Mouse (Mus musculus): Measurements from ENCODE around the gene Itgb1bp1.

Itgb1bp1 gene

DNA sequence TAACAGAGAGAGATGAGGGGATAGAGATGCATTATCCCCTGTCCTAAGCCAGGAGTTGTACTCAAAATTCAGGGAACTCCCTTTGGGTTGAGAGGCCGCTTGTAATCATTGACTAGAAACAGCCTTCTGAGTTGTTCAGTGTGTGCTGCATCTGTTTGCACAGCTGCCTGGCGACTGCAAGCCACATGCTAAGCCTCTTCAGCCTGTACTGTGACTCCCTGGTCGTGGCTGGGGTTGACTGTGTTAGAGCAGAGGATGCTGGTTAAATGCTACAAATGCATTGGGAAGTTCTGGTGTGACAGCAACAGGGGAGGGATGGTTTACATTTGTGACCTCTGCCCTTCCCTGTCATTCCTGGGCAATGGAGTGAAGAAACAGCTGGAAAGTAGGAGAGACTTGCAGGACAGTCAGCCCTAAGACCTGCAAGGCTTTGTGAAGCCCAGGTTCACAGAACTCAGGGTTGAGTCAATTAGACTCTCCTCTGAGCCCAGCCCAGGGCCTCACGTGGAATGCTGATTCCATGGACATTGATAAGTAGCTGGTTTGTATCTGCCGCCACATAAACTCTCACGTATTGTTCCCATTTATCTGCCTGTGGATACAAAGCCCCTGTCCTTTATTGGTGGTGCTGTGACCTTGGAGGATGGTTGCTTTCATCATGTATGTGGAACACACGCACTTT lies 38.2 kb downstream of the Itgb1bp1 start:
- in situ Hi-C loops (cut with MboI; ENCODE audit: low sequenced_read_pairs) = no loop called here

DNA sequence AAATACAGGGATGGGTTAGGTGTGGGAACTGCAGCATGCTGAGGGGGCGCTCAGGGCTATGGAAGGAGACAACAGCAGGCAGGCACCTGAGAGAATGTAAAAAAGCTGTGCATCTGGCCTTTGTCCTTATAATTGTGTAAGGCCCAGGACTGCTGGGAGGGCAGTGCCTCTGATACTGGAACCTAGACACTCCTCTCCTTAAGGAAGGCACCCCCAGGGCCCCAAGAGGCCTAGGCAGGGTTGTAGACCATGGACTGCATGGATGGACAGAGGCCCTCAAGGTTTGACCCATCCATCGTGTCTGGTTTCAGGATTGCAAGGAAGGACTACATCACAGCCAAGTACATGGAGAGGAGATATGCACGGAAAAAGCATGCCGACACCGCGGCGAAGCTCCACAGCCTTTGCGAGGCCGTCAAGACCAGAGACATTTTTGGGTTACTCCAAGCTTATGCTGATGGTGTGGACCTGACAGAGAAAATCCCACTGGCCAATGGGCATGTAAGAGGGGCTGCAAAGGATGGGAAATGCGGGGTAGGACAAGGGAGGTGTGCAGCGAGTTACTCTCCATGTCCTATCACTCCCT lies 41.6 kb downstream of the Itgb1bp1 start:
- in situ Hi-C loops (cut with MboI; ENCODE audit: low sequenced_read_pairs) = no loop called here

DNA sequence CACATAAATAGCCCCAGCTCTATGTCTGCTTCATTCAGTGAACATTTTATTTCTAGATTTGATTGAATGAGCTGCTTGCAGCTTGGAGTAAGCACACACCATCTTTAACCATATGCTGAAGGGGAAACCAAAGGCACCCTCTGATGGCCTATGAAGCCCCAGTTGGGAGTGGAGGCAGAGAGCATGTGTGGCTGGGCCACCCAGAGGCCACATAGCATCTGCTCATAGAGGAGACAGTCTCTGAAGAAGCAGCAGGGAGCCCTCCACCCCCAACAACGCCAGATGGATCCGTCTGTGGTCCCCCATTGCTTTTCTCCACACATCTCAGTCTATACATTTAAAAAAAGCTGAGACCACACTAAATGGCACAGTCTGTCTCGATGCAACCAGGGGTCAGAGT lies 44.1 kb downstream of the Itgb1bp1 start:
- in situ Hi-C loops (cut with MboI; ENCODE audit: low sequenced_read_pairs) = no loop called here

DNA sequence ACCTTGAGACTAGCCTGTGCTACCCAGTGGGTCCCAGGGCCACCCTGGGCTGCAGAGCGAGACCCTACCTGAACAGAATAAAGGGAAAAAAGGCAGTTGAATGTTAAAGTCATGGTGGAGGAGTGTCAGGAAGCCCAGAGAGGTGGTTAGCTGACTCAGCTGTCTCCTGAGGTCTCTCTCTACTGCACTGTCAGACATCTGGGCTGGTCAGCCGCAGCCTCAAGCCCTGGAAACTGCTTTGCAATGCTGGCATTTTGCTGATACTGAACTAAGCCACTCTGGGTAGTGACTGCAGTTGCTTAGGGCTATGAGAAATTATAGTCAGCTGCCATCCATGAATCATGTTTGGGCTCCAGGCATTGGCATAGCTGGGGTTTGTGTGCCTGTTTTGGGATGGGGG lies 51.5 kb downstream of the Itgb1bp1 start:
- in situ Hi-C loops (cut with MboI; ENCODE audit: low sequenced_read_pairs) = no loop called here

DNA sequence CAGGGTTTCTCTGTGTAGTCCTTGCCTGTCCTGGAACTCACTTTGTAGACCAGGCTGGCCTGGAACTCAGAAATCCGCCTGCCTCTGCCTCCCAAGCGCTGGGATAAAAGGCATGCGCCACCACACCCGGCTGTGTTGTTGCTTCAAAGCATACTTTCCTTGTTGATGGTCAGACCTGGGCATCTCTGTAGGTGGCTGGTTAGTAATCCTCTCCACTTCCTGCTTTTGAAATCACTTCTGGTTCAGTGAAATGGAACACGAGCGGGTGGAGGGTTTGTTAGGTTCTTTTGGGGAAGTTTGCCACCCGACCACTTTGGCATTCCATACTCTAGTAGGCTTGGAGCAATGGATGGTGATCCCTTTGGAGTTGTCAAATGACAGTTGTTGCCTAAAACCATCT lies 52.4 kb downstream of the Itgb1bp1 start:
- in situ Hi-C loops (cut with MboI; ENCODE audit: low sequenced_read_pairs) = no loop called here

DNA sequence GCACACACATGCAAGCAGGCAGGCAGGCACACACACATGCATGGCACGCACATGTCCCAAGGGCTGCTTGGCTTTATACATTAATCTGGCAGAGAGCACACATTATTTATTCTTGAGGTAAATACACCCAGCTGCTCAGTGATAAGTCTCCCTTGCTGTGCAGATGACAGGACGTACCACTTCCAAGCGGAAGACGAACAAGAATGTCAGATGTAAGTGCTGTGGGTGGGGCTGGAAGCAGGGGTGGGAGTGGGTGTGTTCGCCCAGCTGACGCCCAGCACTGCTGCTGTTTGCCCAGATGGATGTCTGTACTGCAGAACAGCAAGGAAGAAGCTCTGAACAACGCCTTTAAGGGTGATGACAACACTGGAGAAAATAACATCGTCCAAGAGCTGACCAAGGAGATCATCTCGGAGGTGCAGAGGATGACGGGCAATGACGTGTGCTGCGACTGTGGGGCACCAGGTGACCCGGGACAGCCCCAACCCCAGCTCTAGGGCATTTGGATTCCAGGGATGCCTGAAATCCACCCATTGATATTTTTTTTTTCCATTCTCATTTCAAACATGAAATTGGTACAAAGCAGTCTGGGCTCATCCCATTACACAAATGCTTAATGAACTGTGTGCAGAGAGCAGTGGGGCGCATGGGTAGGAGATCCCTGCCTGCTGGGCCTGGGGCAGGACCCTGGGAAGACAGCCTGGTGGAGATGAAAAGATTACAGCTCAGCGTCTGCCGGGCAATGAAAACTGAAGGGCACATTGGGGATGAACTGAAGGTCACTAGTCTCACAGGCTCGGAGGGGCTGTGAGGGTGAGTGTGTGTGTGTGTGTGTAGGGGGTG lies 56.8 kb downstream of the Itgb1bp1 start:
- in situ Hi-C loops (cut with MboI; ENCODE audit: low sequenced_read_pairs) = no loop called here

DNA sequence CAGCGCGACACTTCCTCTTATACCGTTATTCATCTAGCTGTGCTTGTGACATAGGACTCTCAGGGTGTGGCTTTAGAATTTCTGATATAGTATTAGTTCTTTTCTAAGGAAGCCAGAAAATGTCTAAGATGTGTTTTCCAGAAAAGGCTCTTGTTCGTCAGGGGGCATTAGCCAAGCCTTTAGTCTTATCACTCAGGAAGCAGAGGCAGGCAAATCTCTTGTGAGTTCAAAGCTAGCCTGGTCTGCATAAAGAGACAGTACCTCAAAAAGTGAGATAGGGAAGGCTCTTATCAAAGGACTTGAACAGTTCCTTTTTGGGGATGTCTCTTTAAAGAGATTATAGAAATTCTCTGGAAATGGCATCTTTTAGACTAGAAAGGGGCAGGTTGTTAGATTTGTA lies 57.4 kb downstream of the Itgb1bp1 start:
- in situ Hi-C loops (cut with MboI; ENCODE audit: low sequenced_read_pairs) = no loop called here

DNA sequence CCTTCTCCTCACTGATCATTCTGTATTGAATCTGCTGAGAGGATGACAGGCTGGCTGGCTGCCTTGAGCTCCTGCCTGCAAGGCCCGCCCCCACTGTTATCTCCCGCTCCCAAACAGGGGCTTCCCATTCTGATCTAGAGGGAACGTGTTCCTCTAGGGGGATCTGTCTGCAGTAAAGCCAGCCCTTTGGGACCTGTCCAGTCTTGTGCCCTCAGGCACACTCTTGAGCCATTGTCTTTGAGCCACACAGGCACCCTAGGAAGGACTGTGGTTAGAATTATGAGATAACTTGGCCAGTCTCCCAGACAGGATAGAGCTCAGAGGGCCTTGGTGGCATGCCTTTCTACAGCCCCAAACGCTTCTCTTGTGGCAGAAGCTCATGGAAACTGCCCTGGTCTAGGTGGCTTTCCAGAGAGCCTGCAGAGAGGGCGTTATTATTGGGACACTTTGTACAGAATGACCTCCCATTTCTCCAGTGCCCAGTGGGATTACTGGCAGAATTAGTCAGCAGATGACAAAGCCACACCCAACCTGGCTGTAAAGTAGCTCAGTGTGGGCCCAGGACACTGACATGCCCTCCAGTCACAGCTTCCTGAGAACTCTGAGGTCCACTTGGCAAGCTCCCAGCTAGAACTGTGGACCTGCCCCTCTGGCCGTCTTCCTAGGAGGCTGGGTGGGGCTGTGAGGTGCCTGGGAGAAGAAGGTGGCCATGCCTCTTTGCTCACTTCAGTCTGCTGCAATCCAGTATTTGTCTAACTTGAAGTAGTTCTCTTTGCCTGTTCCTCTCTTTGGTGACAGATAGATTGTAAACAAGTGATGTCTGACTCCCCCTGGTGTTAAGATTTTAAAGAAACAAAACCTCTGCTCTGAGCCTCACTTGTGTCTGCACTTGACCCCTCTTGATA lies 58.8 kb downstream of the Itgb1bp1 start:
- in situ Hi-C loops (cut with MboI; ENCODE audit: low sequenced_read_pairs) = no loop called here

DNA sequence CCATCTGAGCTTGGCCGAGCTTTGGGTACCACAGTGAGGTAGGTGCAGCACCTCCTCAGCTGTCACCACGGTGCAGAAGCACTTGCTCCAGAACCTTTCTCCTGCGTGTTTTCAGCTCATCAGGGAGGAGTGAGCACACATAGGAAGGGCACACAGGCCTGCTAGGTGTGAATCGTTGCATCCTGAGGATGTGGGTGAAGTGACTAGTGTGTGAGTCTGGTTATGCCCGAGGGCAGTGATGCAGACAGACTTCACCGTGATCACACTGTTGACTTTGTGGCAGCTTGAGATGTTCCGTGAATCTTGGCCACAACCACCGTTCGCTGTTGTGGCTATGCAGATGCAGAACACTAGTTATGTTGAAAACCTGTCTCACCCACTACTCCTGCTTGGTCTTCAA lies 59.8 kb downstream of the Itgb1bp1 start:
- in situ Hi-C loops (cut with MboI; ENCODE audit: low sequenced_read_pairs) = no loop called here

DNA sequence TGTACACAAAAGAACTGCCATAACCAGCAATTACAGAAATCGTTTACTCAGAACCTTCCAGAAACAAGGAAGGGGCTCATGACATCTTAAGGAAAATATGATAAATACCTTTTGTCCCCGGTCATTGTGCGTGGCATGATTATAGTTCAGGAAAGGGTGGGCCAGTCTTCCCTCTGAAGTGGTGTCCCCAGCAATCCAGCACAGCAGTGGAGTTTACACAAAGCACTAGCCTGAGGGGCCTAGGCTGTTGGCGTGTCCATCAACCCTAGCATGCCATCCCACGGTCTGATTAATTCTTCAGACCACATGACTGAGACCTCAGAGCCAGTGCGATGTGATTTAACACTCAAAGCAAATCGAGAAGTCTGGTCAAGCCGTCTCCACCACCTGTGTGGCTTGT lies 60.7 kb downstream of the Itgb1bp1 start:
- in situ Hi-C loops (cut with MboI; ENCODE audit: low sequenced_read_pairs) = no loop called here

DNA sequence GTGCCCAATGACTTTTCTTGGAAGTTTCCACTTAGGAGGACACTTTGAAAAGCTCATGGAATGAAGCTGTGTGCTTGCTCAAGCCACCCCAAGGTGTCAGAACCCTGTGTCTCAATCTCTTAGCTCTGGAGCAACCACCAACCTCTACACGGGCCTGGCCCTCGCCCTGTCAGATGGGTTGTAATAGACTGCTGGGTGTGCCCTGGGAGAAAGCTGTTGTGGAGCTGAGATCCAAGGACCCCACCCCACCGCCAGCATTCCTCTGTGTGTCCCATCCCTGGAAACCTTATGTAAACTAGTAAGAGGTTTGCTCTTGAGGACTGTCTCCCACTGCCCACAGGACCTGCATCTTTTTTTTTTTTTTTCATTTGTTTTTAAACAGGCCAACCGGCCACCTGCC lies 62.2 kb downstream of the Itgb1bp1 start:
- in situ Hi-C loops (cut with MboI; ENCODE audit: low sequenced_read_pairs) = no loop called here

DNA sequence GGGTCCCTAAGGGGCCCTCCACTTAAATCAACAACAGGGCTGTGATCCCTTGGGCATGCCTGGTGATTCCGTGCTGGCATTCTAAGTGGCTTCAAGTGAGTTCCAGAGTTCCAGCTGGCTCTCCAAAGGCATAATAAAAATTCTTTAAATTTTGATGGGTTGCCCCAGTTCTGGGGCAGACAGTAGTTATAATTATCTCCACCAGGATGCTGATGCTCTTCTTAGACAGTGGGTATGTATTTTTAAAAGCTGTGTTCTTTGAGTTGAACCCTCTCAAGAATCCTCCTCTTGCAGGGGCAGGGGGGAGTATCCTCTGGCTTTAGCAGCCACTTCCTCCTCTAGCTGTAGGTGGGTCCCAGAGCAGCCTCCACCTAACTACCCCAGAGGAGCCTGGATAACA lies 65.5 kb downstream of the Itgb1bp1 start:
- in situ Hi-C loops (cut with MboI; ENCODE audit: low sequenced_read_pairs) = no loop called here

DNA sequence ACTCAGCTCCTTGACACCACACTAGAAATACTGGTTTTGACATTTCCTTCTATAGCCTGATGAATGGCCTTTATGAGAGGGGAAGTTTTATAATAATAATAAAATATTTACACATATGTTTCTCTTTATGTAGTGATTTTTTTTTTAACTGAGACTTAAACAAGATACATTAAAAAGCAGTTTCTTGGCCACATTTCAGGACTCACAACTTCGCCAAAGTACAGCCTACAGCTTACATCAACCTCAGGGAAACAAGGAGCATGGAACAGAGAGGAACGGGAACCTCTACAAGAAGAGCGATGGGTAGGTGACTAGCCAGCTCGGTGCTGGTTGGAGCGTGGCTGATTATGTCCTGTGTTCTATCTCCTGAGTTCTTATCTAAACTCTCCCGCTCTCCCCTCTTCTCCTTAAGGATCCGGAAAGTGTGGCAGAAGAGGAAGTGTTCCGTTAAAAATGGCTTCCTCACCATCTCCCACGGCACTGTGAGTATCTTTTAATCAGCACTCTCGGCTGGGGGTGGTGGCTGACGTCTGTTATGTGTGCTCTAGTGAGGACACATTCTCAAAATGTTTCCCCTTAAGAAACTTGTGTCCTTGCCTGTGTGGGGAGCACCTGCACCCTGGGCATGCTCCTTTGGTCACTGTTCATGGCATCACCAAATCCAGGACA lies 68.2 kb downstream of the Itgb1bp1 start:
- in situ Hi-C loops (cut with MboI; ENCODE audit: low sequenced_read_pairs) = no loop called here

DNA sequence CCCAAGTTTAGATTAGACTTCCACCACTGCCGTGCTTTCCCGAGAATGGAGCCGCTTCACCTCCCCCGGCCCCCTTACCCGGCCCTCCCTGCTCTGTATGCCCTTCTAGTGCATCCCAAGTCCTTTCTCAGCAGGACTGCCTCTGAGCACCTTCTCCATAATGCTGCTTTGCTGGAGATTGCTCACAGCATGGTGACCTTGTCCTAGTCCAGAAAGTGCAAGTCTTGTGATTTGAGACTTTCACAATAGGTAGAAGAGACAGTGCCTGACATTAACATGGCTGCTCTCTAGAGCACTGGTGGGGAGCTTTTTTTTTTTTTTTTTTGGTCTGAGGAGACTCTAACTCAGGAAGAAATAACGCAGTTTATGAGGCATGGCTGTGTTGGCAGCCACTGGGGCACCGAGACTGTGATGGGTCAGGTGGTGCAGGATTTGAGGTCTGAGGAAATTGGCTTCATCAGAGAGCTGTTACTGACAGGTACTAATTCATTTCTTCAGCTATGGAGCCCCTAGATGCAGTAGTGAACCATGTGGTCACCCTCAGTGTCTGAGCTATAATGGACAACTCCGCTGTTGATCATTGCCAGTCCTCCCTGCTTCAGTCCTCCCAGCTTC lies 71.4 kb downstream of the Itgb1bp1 start:
- in situ Hi-C loops (cut with MboI; ENCODE audit: low sequenced_read_pairs) = no loop called here

DNA sequence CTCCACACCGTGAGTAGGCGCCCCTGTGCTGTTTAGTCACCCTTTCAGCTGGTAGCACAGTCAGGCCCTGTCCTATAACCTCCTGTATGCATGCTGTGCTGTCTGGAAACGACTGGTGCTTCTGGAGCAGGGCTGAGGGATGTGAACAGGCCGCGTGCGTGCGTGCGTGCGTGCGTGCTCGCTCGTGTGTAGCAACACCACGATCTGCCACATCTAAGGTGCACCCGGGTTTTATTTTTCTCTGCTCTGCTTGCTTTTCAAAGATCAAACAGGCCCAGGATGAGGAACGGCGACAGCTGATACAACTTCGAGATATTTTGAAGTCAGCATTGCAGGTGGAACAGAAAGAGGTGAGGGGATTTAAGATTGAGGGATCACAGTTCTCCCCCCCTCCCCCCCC lies 73.2 kb downstream of the Itgb1bp1 start:
- in situ Hi-C loops (cut with MboI; ENCODE audit: low sequenced_read_pairs) = no loop called here

DNA sequence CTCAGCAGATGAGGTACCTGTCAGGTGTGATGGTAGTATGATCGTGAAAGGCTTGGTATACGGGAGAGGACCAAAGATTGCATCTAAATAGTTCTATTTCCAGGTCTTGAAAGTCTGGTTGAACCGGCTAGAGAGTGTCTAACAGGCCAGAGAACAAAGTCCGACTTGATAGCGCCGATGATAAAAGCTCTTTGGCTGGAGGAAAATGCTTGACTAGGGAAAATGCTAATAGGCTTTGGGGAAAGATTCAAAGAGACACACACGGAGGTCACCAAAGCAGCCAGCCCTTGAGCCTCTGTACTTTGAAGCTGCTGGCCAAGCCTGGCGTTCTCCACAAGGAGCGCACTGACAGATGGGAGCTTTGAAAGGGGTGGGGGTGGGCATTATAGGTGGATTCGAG lies 76.8 kb downstream of the Itgb1bp1 start:
- in situ Hi-C loops (cut with MboI; ENCODE audit: low sequenced_read_pairs) = no loop called here

DNA sequence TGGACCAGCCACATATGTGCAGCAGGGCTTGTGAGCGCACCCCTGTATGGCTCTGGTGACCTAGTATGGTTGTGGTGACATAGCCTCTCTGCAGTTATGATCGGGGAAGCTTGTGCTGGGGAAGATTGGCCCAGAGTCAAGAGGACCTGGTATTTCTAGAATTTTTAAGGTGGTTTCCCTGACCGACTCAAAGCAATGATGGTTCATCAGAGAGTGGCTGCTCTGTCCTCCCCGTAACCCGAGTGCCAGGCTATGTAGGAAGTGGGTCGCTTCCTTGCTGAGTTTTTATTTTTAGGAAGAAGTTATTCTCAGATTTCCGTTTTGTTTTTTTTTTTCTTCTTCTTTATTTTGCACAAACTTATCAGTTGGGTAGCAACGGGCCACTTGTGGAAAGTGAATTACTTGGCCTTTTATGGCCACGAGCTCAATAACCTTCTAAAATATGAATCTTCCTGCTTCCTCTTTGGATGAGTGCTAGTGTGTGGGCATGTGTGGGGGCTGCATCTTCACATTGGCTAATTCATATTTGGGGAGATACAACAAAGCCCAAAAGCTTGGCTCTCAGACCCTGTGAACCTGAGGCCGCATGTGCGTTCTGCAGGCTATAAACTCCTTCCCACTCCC lies 77.8 kb downstream of the Itgb1bp1 start:
- in situ Hi-C loops (cut with MboI; ENCODE audit: low sequenced_read_pairs) = no loop called here

DNA sequence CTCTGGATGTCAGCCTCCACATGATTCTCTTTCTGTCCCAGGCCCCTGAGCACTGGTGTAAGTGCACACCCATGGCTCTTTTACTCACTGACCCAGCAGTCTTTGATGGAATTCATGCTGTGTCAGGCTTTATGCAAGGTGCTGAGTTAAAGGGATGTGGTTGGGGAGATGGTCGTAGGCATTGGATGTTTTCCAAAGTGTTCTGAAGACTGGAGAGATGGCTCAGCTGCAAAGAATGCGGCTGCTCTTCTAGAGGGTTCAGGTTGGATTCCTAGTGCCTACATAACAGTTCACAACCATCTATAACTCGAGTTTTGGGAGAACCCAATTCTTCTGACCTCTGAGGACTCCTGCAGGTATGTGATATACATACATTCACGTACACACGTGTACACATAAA lies 78.7 kb downstream of the Itgb1bp1 start:
- in situ Hi-C loops (cut with MboI; ENCODE audit: low sequenced_read_pairs) = no loop called here

DNA sequence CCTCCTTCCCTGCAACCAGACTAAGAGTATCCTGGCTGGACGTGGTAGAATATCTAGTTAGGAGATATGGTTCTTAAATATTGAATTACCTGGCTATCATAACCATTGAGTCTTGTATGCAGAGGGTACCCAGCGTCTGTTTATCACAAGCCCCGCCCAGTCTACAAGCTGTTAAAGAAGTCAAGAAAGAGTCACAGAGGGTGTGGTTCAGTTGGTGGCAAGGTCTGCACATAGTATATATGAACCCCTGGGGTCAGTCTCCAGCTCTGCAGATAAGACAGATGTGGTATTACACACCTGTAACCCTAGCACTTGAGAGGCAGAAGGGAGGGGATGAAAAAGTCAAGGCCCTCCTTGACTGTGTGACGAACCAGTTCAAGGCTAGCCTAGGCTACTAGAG lies 80.3 kb downstream of the Itgb1bp1 start:
- in situ Hi-C loops (cut with MboI; ENCODE audit: low sequenced_read_pairs) = no loop called here

All from CH12F3 (cell line).